Mouse (Mus musculus) cerebellum, adult (tissue): ENCODE data around the gene Gm5244.

Source experiments
- ATAC-seq: cut with Nextera tagmentation; 2 replicates; pipeline ENCODE4 v1.9.2; 2017; ENCODE audit warnings: mild to moderate bottlenecking, moderate library complexity, mixed read lengths; ENCODE audit not compliant: insufficient number of reproducible peaks, low FRiP score, low TSS enrichment

Gm5244 gene

GRCm38 (mm10) chr19:12846382-12846781, at the start of gene Gm5244:
Gene Gm5244, plus strand, starts transcription at chr19:12846682.
- ATAC-seq = no peak

DNA sequence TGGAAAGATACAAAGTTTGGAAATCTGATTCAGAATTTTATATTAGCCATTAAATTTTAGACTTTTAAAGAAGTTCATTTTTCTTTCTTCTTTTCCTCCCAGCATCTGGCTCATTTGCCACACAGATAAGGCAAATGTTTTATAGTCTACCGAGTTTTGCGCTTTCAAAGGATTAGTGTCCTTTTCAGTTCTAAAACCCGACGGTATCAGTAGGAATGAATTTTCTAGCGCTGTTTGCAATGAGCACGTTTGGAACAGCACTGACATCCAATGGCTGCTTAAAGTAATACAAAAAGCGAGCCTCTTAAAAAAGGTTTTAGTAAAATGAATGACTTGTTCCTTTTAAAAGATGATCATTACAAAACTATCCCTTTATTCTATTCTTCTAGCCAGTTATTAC, 49.4 kb upstream of the Gm5244 start:
- ATAC-seq = no peak

DNA sequence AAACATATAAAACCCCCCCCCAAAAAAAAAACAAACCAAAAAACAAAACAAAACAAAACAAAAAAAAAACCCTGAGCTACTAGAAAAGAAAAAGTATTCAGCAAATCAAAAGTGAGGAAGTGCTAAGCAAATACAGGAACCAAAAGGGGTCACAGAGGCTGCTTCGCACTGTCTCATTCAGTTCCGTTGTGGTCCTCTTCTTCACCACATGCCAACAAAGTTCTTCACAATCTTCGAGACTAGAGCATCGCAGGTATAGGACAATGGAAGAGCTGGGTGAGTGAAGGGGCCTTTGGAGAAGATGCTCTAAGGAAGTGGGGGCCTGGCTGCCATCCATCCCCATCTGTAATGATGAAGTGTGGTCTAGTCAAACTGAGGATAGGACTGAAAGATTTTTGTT, 48.1 kb upstream of the Gm5244 start:
- no peak for ATAC-seq

DNA sequence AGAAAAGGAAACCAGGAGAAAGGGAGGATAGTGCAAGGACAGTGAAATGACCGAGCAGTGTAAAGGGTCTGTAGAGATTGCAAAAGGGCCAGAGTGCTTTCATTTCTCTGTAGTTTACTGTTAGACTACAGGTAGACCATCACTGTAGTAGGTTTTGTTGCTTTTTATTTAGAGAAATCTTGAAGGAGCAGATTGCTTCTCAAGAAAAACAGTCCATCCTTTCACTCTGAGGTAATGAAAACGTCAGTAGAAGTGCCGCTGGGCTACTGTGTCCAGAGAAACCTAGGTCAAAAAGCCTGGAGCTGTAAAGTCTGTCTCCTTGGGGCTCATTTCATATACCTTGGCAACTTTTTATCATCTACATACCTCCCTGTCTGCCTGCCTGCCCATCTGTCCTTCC, 47.4 kb upstream of the Gm5244 start:
- ATAC-seq = no peak

DNA sequence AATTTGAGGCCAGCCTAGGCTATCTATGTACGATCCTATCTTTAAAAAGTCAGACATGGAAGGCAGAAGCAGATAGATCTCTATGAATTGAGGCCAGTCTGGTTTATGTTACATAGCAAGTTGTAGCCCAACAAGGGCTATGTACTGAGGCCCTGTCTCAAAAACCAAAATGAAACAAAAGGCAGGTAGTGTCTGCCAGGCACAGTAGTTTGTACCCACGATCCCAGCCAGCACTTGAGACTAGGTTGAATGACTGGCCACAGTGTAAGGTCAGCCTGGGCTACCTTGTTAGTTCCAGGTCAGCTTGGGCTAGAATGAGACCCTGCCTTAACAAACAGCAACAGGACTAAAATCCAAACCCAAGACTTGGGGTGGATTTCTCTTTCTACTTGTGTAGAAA, 45.9 kb upstream of the Gm5244 start:
- ATAC-seq = no peak

DNA sequence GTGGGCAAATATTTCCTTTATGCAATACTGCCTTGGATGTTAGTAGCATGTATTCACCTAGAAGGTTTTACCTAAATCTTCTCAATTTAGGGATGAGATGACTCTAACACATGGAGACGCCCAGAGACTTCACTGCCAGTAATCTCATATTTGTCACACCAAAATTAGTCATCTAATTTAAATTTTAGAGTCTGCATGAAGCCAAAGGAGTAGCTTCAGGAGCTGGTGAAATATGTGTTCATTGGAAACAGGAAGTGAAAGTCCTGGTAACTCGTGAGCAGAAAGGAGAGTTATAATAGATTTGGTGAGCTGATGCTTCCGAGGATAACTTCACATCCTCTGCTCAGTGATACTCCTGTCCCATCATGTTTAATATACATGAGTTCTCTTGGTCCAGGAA, 45.4 kb upstream of the Gm5244 start:
- ATAC-seq = no peak

GRCm38 (mm10) chr19:12802830-12803229, 43.7 kb upstream of the Gm5244 start:
- ATAC-seq = no peak

DNA sequence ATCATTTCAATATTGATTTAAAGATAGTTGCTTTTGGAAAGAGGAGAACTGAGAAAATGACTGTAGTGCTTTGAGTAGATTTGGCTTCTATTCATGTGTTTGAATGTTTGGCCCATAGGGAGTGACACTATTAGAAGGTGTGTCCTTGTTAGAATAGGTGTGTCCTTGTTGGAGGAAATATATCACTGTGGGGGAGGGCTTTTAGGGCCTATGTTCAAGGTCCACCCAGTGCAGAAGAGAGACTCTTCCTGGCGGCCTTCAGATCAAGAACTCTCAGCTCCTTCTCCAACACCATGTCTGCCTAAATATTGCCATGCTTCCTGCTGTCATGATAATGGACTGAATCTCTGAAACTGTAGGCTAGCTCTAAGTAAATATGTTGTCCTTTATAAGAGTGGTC, 42.2 kb upstream of the Gm5244 start:
- no peak for ATAC-seq

DNA sequence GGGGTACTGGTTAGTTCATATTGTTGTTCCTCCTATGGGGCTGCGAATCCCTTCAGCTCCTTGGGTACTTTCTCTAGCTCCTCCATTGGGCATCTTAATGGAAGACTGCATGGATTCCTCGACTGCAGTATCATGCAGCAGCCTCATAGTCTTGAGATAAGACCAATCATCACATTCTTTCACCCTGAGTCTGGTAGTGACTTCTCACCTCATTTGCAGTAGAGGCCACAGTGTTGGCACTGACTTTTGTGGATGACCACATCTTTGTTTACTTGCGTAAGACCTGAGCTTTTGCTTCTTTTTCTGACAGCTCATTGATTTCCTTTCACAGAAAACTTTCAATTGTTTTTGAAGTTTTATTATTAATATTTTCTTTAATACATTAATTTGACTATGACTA, 40.8 kb upstream of the Gm5244 start:
- no peak for ATAC-seq

GRCm38 (mm10) chr19:12806214-12806613, 40.3 kb upstream of the Gm5244 start:
- no peak for ATAC-seq

GRCm38 (mm10) chr19:12812644-12813364, 33.7 kb upstream of the Gm5244 start:
- ATAC-seq = no peak

DNA sequence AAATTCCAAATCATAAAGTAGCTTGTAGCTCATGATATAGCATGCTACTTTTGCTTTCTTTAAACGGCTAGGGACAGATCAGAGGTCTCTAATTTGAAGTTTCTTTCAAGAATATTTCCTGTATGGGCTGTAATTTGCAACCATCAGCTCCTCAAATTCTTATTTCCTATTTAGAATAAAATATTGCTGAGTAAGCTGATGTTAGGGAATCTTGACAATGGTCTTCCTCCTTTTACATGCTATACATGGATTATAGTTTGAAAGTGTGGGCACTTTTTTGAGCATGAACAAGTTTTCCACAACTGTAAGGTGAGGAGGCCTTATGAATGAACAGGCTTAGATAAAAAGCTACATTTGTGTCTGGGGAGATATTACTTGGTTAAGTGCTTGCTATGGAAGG, 32.6 kb upstream of the Gm5244 start:
- ATAC-seq = no peak

GRCm38 (mm10) chr19:12818507-12818906, 28.0 kb upstream of the Gm5244 start:
- ATAC-seq = no peak

DNA sequence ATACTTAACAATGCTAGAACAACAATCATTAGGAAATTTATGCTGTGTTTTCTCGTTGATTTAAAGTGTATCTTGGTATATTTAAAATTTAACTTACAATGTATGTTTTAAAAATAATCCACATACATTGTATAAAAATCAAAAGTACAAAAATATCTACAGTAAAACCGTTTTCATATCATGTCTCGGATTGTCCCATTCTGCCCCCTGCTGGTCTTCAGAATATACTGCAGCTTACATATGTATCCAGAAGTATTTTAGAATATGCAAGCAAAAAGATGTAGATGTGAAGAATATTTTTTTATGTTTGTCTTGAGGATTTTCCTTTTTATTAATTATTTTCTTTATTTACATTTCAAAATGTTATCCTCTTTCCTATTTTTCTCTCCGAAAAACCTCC, 26.1 kb upstream of the Gm5244 start:
- ATAC-seq = no peak

DNA sequence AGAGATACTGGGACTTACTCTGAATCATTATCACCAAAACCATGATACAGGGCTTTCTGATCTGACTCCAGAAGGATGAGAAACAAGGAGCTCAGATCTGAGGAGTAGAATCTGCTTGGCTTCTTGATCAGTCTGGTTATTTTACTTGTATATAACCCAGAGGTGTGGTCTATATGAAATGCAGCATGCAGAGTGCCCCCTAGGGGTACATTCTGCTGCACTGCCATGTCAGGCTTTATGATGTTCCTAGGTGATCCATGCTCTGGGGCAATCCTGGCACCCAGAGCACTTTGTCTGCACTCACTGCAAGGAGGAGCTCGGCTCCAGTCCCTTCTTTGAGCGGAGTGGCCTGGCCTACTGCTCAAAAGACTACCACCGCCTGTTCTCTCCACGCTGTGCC, 21.9 kb upstream of the Gm5244 start:
- ATAC-seq = no peak

DNA sequence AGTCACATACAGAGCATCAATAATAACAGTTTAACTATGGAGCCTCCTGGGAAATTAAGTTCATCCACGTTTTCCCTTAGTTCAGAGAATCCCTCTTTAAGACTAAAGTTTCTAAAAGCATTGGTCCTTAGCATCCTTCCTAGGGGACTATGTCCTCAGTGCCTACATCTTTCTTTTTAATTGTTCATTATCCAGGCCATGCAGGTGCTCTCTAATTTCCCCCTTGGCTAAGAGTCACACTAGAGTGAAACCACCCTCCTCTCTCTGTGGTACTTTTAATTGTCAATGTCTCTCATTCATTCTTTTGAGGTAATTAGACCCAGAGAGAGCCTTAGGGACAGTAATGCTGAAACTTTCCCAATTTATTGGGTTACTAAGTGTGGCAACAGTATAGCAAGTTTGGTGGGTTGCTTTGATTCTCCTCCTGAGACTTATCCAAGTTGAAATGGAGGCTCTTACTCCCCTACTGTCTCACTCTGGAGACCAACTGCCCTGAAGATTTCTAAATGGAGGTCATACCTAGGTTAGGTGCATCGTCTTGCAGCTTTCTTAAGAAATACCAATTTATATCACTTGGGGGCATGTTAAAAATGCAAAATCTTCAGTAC, 15.6 kb upstream of the Gm5244 start:
- no peak for ATAC-seq

DNA sequence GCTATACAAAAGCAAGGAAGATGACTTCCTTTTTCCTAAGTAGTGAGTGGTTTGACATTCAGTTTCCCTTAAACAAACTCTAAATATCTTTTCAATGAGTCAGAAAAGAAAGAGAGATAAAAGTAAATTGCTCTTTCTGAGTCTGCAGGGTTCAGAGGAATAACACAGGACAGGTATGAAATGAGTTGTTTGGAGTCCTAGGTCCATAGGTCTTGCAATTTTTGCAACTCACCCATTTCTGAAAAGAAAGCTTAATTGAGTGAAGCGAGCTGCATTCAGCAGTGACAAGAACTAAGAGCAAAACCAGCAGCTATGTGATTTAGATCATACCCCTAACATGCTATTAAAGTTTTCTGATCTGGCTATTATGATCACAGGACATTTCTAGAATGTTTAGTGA, 14.9 kb upstream of the Gm5244 start:
- no peak for ATAC-seq

DNA sequence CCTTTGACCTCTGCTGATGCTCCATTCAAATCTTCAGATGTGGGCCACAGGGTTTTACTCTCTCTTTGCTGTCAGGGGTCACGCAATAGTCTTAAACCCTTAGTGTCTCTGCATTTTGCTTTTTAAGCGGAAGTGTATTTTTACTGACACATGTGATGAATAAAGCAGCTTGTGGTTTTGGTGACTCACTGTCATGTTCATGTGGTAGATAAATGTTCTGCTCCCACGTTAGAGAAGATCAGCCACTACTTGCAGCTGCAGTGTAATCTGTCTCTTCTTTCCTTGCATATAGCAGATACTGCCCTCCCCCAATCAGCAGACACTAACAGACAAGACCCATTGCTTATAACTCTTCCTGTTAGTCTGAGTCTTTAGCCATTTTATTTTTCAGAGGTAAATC, 12.9 kb upstream of the Gm5244 start:
- ATAC-seq = no peak

DNA sequence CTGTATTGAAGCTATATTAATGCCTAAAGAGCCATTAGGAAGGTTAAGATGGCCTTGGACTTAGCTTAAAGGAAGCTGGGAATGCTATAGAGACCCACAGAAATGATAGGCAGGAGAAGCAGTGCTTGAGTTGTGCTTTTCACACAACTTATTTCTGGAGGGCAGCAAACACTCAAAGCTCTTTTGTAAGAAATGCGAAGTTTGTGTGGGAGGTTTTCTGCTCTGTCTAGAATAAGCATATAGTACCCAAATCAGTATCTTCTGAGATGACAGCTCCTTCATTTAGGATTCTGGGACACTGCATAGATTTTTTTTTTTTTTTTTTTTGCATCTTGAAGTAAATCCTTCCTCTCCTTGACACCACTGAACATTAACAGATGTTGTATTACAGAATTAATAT, 8.0 kb upstream of the Gm5244 start:
- ATAC-seq = no peak

GRCm38 (mm10) chr19:12856983-12857382, 10.5 kb downstream of the Gm5244 start, which contains the start of gene Olfr1444:
Gene Olfr1444, plus strand, starts transcription at chr19:12857283.
- no peak for ATAC-seq

DNA sequence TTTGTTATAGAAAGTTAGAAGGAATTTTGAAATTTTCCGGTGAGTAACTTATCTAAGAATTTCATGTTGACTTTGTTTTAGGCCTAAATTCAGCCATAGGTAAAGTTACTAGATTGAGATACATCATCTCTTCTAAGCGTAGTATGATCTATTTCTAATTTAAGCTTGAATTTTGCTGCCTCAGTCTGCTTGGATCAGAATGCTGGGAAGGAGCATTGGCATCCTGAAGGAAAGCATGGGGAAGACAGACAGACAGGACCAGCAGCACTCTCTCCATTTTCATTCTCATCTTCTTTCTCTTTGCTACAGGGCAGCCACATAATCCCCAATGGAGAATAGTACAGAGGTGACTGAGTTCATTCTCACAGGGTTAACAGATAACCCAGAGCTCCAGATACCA, 37.1 kb downstream of the Gm5244 start, which contains the start of gene Olfr1445:
Gene Olfr1445 (plus strand): TSS at position 301 of the 400 bp plus-strand sequence.
- ATAC-seq = no peak

GRCm38 (mm10) chr19:12893424-12893823, 46.9 kb downstream of the Gm5244 start, which contains the start of gene Olfr1446:
Gene Olfr1446, minus strand, starts transcription at chr19:12893524.
- ATAC-seq = no peak
